Mouse (Mus musculus): ENCODE results near the gene Rimbp2. TPM values are rescaled to one million over a fixed set of nuclear protein-coding genes. Genes with fewer than 3 reads are reported as not detected.
"Not testable (repeated sequence)": the region's sequence is repeated elsewhere in the genome, so short reads cannot be mapped to it uniquely, and the experiment has no call there.

Gene Rimbp2
- polyA plus RNA-seq, 1 experiment from 2014 or later: 0.27 TPM

DNA sequence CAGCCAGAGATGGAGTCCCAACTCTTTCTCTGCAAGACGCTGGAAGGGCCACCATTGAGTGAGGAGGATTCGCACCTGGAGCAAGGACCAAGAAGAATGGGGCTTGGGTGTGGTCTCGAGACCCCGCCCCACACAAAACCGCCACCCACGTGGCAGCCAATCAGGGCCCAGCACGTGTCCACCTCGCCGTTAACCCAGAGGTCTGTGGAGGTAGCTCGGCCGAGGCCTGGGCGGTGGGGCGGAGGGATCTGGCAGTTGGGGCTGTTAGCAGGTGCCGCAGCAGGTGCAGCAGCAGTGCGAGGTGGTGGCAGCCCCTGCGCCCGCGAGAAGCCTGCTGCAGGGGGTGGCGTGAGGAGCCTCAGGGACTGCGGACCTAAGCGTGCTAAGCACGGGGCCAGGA lies 217.4 kb downstream of the Rimbp2 start:
- WGBS: 71% methylated on average over 22 of the region's 22 CpGs
- Histone ChIP-seq H3K4me3 (ENCODE audit: low read length) (no peak overlapping the region), H3K27ac (ENCODE audit: low read depth, low read length) (no peak overlapping the region), H3K27me3 (ENCODE audit: control insufficient read depth, insufficient read depth, low read length) (no peaks in the 10 kb centered on the region), H3K36me3 (ENCODE audit: control insufficient read depth, insufficient read depth, low read length) (no peaks in the 10 kb centered on the region), H3K9ac (ENCODE audit: low read depth, low read length) (no peak overlapping the region), H3K4me1 (ENCODE audit: control insufficient read depth, insufficient read depth, low read length) (no peaks in the 10 kb centered on the region), H3K4me2 (replicated peaks; ENCODE audit: low read depth, low read length) (no peak overlapping the region), H3K9me3 (ENCODE audit: control insufficient read depth, low read length) (no peaks in the 10 kb centered on the region)
- no peak for ATAC-seq (ENCODE audit: low FRiP score, low TSS enrichment)

DNA sequence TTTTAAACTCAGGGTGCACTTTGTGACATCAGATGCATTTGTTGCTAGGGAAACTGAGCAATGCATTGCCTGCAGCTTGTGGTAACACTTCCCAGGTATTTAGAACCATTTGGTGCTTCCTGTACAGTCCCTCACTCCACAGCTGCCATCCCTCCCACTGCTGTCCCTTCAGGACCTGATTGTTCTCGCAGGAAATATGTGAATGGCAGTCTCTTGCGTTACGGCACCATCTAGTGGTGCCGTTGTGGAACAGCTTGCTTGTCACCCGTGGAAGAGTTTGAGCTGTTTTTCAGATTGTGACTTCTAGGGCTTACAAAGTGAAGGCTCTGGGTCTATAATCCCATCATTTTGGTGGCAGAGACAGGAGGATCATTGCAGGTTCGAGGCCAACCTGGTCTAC lies 219.3 kb downstream of the Rimbp2 start:
- Histone ChIP-seq H3K27ac (ENCODE audit: low read depth, low read length) (no peak overlapping the region), H3K27me3 (ENCODE audit: control insufficient read depth, insufficient read depth, low read length) (no peaks in the 10 kb centered on the region), H3K4me3 (ENCODE audit: low read length) (no peak overlapping the region), H3K9me3 (ENCODE audit: control insufficient read depth, low read length) (no peaks in the 10 kb centered on the region), H3K4me1 (ENCODE audit: control insufficient read depth, insufficient read depth, low read length) (no peaks in the 10 kb centered on the region), H3K36me3 (ENCODE audit: control insufficient read depth, insufficient read depth, low read length) (no peaks in the 10 kb centered on the region), H3K9ac (ENCODE audit: low read depth, low read length) (no peak overlapping the region), H3K4me2 (replicated peaks; ENCODE audit: low read depth, low read length) (no peak overlapping the region)
- 4% methylated on average over 6 of the region's 6 CpGs for WGBS
- no peak for ATAC-seq (ENCODE audit: low FRiP score, low TSS enrichment)

DNA sequence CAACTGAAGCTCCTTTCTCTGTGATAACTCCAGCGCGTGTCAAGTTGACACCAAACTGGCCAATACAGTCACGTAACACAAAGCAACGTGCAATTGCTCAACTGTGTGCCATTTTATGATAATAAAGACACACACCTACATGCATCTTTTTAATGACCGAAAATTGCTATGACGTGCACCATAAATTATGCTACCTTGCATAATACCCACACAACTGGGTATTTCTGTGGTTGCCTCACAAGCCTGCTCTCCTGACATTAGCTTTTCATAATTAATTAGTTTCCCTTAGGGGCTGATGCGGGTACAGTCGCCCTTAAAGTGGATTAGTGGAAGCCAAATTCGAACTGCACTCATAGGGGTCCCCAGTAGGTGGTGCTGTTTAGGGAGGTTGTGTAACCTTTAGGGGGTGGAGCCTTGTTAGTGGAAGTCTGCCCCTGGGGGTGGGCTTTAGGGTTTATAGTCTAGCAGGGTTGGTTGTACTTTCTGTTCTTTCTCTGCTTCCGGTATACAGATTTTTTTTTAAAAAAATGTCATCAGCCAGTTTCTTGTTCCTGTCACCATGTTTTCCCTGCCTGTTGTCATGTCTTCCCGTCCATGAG lies 220.8 kb downstream of the Rimbp2 start:
- no peak for ATAC-seq (ENCODE audit: low FRiP score, low TSS enrichment)
- Histone ChIP-seq H3K9me3 (ENCODE audit: control insufficient read depth, low read length) (no peaks in the 10 kb centered on the region), H3K36me3 (ENCODE audit: control insufficient read depth, insufficient read depth, low read length) (no peaks in the 10 kb centered on the region), H3K4me2 (replicated peaks; ENCODE audit: low read depth, low read length) (no peak overlapping the region), H3K27me3 (ENCODE audit: control insufficient read depth, insufficient read depth, low read length) (no peaks in the 10 kb centered on the region), H3K4me3 (ENCODE audit: low read length) (no peak overlapping the region), H3K27ac (ENCODE audit: low read depth, low read length) (no peak overlapping the region), H3K9ac (ENCODE audit: low read depth, low read length) (no peak overlapping the region), H3K4me1 (ENCODE audit: control insufficient read depth, insufficient read depth, low read length) (no peaks in the 10 kb centered on the region)
- WGBS: 66% methylated on average over 11 of the region's 11 CpGs

DNA sequence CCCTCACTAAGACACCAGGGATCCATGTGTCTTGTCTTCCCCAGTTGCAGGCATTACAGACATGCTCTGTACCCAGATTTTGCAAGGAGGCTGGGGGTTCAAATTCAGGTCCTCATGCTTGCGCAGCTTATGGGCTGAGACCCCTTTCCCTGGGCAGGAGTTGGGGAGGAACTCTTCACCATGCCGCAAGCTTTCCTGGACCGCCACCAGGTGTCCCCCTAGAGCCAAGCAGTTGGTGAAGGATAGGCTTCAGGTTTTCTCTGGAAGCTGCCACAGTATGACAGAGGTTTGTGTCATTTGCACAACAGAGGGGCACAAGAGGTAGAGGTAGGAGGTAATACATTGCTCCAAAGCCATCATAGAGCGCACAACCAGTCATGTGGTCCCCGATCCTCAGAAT lies 222.7 kb downstream of the Rimbp2 start:
- Histone ChIP-seq H3K9me3 (ENCODE audit: control insufficient read depth, low read length) (no peaks in the 10 kb centered on the region), H3K9ac (ENCODE audit: low read depth, low read length) (no peak overlapping the region), H3K27ac (ENCODE audit: low read depth, low read length) (no peak overlapping the region), H3K27me3 (ENCODE audit: control insufficient read depth, insufficient read depth, low read length) (no peaks in the 10 kb centered on the region), H3K4me2 (replicated peaks; ENCODE audit: low read depth, low read length) (no peak overlapping the region), H3K4me3 (ENCODE audit: low read length) (no peak overlapping the region), H3K36me3 (ENCODE audit: control insufficient read depth, insufficient read depth, low read length) (no peaks in the 10 kb centered on the region), H3K4me1 (ENCODE audit: control insufficient read depth, insufficient read depth, low read length) (no peaks in the 10 kb centered on the region)
- 31% methylated on average over 5 of the region's 5 CpGs for WGBS
- no peak for ATAC-seq (ENCODE audit: low FRiP score, low TSS enrichment)

DNA sequence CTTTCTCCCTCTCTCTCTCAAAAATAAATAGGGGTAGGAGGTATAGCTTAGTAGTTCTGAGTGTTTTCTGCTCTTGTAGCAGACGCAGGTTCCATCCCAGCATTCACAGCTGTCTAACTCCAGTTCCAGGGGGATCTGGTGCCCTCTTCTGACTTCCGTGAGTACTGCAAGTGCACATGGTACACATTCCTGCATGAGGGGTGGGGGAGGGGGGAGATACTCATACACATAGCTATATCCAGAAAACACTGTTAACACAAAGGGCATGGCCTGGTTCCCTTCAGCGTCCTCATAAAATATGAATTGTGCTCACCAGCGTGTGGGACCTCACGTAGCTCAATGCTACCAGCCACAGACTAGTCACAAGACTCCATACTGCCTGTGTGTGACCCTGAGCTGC lies 223.9 kb downstream of the Rimbp2 start:
- Histone ChIP-seq H3K4me1 (ENCODE audit: control insufficient read depth, insufficient read depth, low read length) (no peaks in the 10 kb centered on the region), H3K4me2 (replicated peaks; ENCODE audit: low read depth, low read length) (no peak overlapping the region), H3K9ac (ENCODE audit: low read depth, low read length) (no peak overlapping the region), H3K9me3 (ENCODE audit: control insufficient read depth, low read length) (no peaks in the 10 kb centered on the region), H3K27ac (ENCODE audit: low read depth, low read length) (no peak overlapping the region), H3K4me3 (ENCODE audit: low read length) (no peak overlapping the region), H3K27me3 (ENCODE audit: control insufficient read depth, insufficient read depth, low read length) (no peaks in the 10 kb centered on the region), H3K36me3 (ENCODE audit: control insufficient read depth, insufficient read depth, low read length) (no peaks in the 10 kb centered on the region)
- WGBS: 77% methylated on average over 5 of the region's 5 CpGs
- ATAC-seq (ENCODE audit: low FRiP score, low TSS enrichment): no peak

DNA sequence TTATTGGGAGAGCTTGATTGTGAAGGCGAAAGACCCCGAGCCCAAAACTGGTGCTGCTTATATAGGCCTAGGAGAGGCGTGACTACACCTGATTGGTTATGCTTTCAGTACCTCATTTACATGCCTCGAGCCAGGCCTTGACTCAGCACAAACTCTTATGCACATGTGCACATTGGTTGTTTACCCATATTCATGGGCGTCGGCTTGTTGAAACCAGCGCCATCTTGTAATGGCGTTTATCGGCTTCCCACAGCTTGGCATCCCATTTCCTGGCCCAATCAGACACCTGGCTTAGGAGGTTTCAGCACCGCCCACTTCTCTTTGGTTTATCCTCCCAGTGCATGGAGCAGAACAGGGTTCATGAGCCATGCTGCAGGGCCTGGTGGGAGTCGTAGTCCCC lies 232.8 kb downstream of the Rimbp2 start:
- H3K27me3 ChIP-seq (ENCODE audit: control insufficient read depth, insufficient read depth, low read length); H3K4me1 ChIP-seq (ENCODE audit: control insufficient read depth, insufficient read depth, low read length); H3K36me3 ChIP-seq (ENCODE audit: control insufficient read depth, insufficient read depth, low read length); ATAC-seq (ENCODE audit: low FRiP score, low TSS enrichment); H3K9me3 ChIP-seq (ENCODE audit: control insufficient read depth, low read length); H3K27ac ChIP-seq (ENCODE audit: low read depth, low read length); H3K9ac ChIP-seq (ENCODE audit: low read depth, low read length); H3K4me3 ChIP-seq (ENCODE audit: low read length); H3K4me2 ChIP-seq (replicated peaks; ENCODE audit: low read depth, low read length): not testable (repeated sequence)
- WGBS: 91% methylated on average over 11 of the region's 11 CpGs

DNA sequence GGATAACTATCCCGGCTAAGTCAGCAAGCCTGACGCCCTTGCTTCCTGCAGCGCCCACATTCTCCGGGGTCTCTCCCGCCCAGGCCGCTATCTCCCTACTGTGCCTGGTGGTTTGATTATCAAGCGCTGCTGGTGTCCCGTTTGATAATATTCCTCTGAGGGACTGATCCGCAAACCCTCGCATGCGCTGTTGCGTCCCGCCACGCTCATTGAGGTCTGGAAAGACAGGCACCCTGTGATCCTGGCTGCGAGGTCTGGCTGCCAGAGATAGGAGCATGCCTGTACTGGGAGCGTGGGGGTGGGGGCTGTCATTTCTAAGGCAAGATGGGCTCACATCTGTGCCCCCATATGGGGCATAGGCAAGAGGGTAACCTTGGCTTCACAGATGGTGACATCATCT lies 238.1 kb downstream of the Rimbp2 start:
- H3K4me3 ChIP-seq (ENCODE audit: low read length): no peak overlapping the region
- no peak overlapping the region for H3K4me2 ChIP-seq (replicated peaks; ENCODE audit: low read depth, low read length)
- WGBS: 87% methylated on average over 16 of the region's 16 CpGs
- no peaks in the 10 kb centered on the region for H3K4me1 ChIP-seq (ENCODE audit: control insufficient read depth, insufficient read depth, low read length)
- H3K9ac ChIP-seq (ENCODE audit: low read depth, low read length): no peak overlapping the region
- H3K36me3 ChIP-seq (ENCODE audit: control insufficient read depth, insufficient read depth, low read length): no peaks in the 10 kb centered on the region
- no peak overlapping the region for H3K27ac ChIP-seq (ENCODE audit: low read depth, low read length)
- peaks cover 3% of the 10 kb centered on the region; the same call in 1 of the 2 replicates for H3K9me3 ChIP-seq (ENCODE audit: control insufficient read depth, low read length)
- no peaks in the 10 kb centered on the region for H3K27me3 ChIP-seq (ENCODE audit: control insufficient read depth, insufficient read depth, low read length)
- no peak for ATAC-seq (ENCODE audit: low FRiP score, low TSS enrichment)

DNA sequence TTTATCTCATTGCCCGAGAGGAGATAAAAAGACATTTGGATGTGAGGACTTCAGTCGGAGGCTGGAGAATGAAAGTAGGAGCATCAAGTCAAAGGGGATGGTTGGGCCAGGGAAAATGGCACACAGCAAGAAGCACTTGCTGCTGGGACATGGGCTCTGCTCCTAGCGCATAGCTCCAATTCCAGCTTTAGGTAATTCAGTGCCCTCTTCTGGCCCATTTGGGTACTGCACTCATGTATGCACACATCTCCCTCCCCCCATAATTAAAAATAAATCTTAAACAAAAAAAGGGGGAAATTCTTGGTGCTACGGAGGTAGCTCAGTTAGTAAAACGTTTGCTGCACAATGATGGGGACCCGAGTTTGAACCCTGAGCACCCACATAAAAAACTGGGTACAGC lies 241.4 kb downstream of the Rimbp2 start:
- H3K9me3 ChIP-seq (ENCODE audit: control insufficient read depth, low read length): no peaks in the 10 kb centered on the region
- no peak for ATAC-seq (ENCODE audit: low FRiP score, low TSS enrichment)
- no peaks in the 10 kb centered on the region for H3K27me3 ChIP-seq (ENCODE audit: control insufficient read depth, insufficient read depth, low read length)
- no peak overlapping the region for H3K9ac ChIP-seq (ENCODE audit: low read depth, low read length)
- H3K4me2 ChIP-seq (replicated peaks; ENCODE audit: low read depth, low read length): no peak overlapping the region
- 85% methylated on average over 6 of the region's 6 CpGs for WGBS
- no peak overlapping the region for H3K4me3 ChIP-seq (ENCODE audit: low read length)
- no peak overlapping the region for H3K27ac ChIP-seq (ENCODE audit: low read depth, low read length)
- no peaks in the 10 kb centered on the region for H3K4me1 ChIP-seq (ENCODE audit: control insufficient read depth, insufficient read depth, low read length)
- no peaks in the 10 kb centered on the region for H3K36me3 ChIP-seq (ENCODE audit: control insufficient read depth, insufficient read depth, low read length)

DNA sequence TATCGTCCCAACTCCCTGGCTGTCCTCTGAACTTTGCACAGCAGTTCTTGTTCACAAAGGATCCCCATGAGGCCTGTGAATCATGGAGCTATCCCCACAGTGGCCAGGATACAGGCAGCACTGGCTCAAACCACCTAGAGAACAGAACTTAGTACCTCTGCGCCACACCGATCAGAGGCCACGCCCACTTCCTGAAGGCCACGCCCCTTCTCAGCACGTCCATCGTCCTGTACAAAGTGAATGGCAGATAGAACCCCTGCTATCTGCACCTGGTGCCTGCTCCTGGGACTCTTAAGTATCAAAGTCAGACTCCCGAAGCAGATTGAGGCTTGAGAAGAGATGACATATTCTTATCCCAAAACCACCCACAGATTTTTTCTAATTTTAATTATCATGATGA lies 242.7 kb downstream of the Rimbp2 start:
- Histone ChIP-seq H3K27ac (ENCODE audit: low read depth, low read length) (no peak overlapping the region), H3K4me1 (ENCODE audit: control insufficient read depth, insufficient read depth, low read length) (no peaks in the 10 kb centered on the region), H3K27me3 (ENCODE audit: control insufficient read depth, insufficient read depth, low read length) (no peaks in the 10 kb centered on the region), H3K36me3 (ENCODE audit: control insufficient read depth, insufficient read depth, low read length) (no peaks in the 10 kb centered on the region), H3K9me3 (ENCODE audit: control insufficient read depth, low read length) (peaks cover 7% of the 10 kb centered on the region; the same call in 1 of the 2 replicates), H3K9ac (ENCODE audit: low read depth, low read length) (no peak overlapping the region), H3K4me3 (ENCODE audit: low read length) (no peak overlapping the region), H3K4me2 (replicated peaks; ENCODE audit: low read depth, low read length) (no peak overlapping the region)
- 21% methylated on average over 8 of the region's 8 CpGs for WGBS
- ATAC-seq (ENCODE audit: low FRiP score, low TSS enrichment): no peak

Data from kidney, embryonic 14.5 days (tissue).